Mouse (Mus musculus) erythroid progenitor cell, adult 5-6 weeks (primary cell): ENCODE measurements around the gene Olfr1143. TPM values are rescaled to one million over a fixed set of nuclear protein-coding genes. Genes with fewer than 3 reads are reported as not detected.

ENCODE experiments used
- ATAC-seq: replicated peaks from 2 replicates; pipeline ENCODE4 v1.8.0; 2016; ENCODE audit warnings: moderate number of reproducible peaks, mild to moderate bottlenecking, moderate TSS enrichment, inconsistent platforms; ENCODE audit not compliant: poor library complexity, low FRiP score, severe bottlenecking
- total RNA-seq, 2 experiments: library from RNA; stranded (forward) in 1 of 2; stranded (reverse) in 1 of 2; fragments of 150-400 nt in 1 of 2; fragments of 186-747, 209-891 nt in 1 of 2; gene quantifications; 2 replicates each; pipeline versions ENCODE4 v1.2.3 to v1.2.4; 2015 to 2017; ENCODE audit warnings: low replicate concordance in 2 of 2

The Olfr1143 gene
- not detected in 2 replicates for total RNA-seq (2015; ENCODE audit: low replicate concordance)
- total RNA-seq (2017; ENCODE audit: low replicate concordance): not detected in 2 replicates

DNA sequence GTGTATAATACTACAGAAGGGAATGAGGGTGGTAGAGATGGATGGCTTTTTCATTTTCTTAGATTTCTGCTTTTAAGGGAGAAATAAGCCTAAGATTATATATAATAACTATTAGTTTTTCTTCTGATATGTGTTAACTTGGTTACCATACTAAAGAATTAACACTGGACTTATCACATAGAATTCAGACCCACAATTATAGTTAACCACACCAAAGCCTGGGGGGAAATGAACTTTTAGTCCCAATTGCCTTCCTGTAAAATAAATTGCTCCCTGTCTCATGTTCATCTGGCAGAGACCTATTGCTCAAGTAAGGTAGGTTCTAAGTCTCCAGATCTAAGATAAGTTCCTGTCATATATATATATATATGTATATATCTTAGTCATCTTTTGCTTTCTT is at the start of gene Olfr1143:
Gene Olfr1143, plus strand, starts transcription at position 301 of the 400 bp plus-strand sequence.
- ATAC-seq: no peak

DNA sequence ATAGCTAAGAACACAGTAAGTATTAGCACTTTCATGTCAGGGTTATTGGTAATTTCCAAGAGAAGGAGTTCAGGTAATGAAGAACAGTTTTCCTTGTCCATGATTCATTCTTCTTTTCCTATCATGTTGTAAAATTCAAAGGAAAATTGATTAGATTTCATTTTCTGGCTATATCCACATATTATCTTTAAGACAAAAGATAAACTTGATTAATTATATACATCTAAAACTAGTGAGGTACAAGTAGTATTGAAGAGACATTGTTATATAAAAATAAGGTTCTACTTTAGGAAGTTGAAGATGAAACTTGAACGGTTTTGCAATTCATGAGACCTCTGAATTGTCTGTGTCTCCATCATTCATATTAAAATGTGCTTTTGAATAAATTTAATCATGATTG is 46.5 kb upstream of the Olfr1143 start, which contains the start of gene Olfr1141:
Gene Olfr1141, minus strand, starts transcription at position 101 of the 400 bp plus-strand sequence.
- ATAC-seq: no peak

DNA sequence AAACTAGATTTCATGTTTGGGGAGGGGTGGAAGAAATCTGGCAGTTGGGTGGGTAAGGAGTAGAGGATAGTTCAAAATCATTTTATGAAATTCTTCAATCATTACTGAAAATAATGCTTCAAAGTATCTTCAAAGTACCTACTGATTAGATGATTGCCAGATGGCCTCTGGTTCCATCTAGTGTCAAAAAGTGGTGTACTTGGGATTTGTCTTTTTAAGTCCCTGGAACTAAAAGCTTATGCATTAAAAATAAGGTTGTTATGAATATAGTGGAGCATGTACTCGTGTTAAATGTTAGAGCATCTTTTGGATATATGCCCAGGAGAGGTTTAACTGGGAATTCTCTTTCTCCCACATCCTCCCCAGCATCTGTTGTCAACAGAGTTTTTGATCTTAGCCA is 24.2 kb upstream of the Olfr1143 start:
- ATAC-seq: no peak

DNA sequence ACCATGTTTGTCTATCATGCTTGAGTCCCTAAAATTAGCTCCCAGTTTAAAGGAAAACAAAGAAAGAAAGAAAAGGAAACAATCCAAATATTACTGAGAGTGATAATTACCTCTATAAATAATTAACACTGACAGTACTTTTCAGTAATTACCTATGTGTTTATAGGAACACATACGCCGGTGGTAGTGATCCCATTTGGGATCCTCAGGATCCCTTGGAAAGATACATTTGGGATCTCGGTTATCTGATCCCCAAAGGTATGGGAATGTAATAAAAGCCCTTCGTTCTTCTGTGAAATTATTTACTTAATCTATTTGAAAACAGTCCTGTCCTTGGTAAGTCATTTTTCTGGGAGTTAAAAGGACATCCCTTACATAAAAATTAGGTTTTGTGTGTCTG is 21.2 kb upstream of the Olfr1143 start, which contains the start of gene Olfr152:
Gene Olfr152, plus strand, starts transcription at position 301 of the 400 bp plus-strand sequence.
- no peak for ATAC-seq

DNA sequence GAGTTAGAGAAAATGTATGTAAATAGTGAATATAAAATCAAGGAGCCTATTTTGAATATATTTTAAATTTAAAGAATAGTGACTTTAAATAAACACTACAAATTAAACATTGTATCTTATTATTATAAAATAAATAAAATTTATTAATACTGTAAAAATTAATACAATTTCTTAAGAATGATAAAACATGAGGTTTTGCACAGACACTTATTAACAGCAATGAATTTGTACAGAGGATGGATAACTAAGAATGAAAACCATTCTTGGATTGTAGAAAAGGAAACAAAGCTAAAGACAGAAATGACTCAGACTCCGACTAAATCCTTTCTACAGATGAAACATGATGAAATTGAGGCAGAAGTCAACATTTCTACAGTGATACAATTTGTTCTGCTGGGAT is 9.1 kb downstream of the Olfr1143 start, which contains the start of gene Olfr1145:
Gene Olfr1145, plus strand, starts transcription at position 301 of the 400 bp plus-strand sequence.
- no peak for ATAC-seq

DNA sequence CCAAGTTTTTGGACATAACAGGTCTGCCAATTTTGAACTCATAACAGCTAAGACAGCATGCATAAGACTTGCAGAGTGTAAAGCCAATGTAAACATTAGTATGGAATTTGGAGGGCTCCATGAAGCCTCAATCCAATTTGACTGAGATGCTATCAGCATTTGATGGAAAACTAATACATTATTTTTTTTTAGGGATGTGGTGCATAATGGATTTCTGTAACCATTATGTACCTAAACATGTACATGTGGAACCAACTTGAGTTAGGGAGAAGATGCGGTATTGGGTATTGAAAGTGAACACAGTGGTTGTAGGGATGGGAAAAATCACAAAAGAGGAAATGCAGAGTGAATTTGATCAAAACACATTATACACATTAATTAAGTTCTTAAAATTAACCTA is 29.8 kb downstream of the Olfr1143 start, which contains the start of gene Olfr1148:
Gene Olfr1148, plus strand, starts transcription at position 301 of the 400 bp plus-strand sequence.
- no peak for ATAC-seq

DNA sequence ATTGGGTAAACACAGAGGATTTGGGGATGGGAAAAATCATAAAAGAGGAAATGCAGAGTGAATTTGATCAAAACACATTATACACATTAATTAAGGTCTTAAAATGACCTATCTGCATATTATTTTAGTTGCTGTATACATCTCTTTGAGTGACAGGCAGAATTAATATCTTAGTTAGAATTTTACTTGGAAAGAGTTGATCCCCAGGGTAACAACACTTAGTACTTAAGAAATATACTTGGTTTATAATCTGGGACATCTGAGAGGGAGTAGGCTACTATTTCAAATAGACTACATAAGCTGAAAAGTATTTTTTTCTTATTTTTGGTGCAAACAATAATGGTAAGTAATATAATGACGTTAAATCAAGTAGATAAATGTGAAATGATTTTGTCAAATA is 43.3 kb downstream of the Olfr1143 start, which contains the start of gene Olfr1150-ps1:
Gene Olfr1150-ps1, plus strand, starts transcription at position 301 of the 400 bp plus-strand sequence.
- ATAC-seq: no peak

Other genes starting within 250 kb of the Olfr1143 start
- not detected in 2 replicates for gene Olfr1129, start 226.7 kb upstream of the Olfr1143 start, total RNA-seq (2015; ENCODE audit: low replicate concordance)
- gene Olfr1129, start 226.7 kb upstream of the Olfr1143 start, total RNA-seq (2017; ENCODE audit: low replicate concordance): not detected in 2 replicates
- not detected in 2 replicates for gene Olfr1130, start 194.4 kb upstream of the Olfr1143 start, total RNA-seq (2015; ENCODE audit: low replicate concordance)
- gene Olfr1130, start 194.4 kb upstream of the Olfr1143 start, total RNA-seq (2017; ENCODE audit: low replicate concordance): not detected in 2 replicates
- not detected in 2 replicates for gene Olfr1131, start 173.5 kb upstream of the Olfr1143 start, total RNA-seq (2015; ENCODE audit: low replicate concordance)
- gene Olfr1131, start 173.5 kb upstream of the Olfr1143 start, total RNA-seq (2017; ENCODE audit: low replicate concordance): not detected in 2 replicates
- gene Olfr1132, start 163.1 kb upstream of the Olfr1143 start, total RNA-seq (2015; ENCODE audit: low replicate concordance): not detected in 2 replicates
- not detected in 2 replicates for gene Olfr1132, start 163.1 kb upstream of the Olfr1143 start, total RNA-seq (2017; ENCODE audit: low replicate concordance)
- not detected in 2 replicates for gene Olfr1133, start 153.2 kb upstream of the Olfr1143 start, total RNA-seq (2015; ENCODE audit: low replicate concordance)
- not detected in 2 replicates for gene Olfr1133, start 153.2 kb upstream of the Olfr1143 start, total RNA-seq (2017; ENCODE audit: low replicate concordance)
- gene Olfr1134, start 142.1 kb upstream of the Olfr1143 start, total RNA-seq (2015; ENCODE audit: low replicate concordance): not detected in 2 replicates
- not detected in 2 replicates for gene Olfr1134, start 142.1 kb upstream of the Olfr1143 start, total RNA-seq (2017; ENCODE audit: low replicate concordance)
- gene Olfr1135, start 126.9 kb upstream of the Olfr1143 start, total RNA-seq (2015; ENCODE audit: low replicate concordance): not detected in 2 replicates
- not detected in 2 replicates for gene Olfr1135, start 126.9 kb upstream of the Olfr1143 start, total RNA-seq (2017; ENCODE audit: low replicate concordance)
- not detected in 2 replicates for gene Olfr1136, start 106.6 kb upstream of the Olfr1143 start, total RNA-seq (2015; ENCODE audit: low replicate concordance)
- gene Olfr1136, start 106.6 kb upstream of the Olfr1143 start, total RNA-seq (2017; ENCODE audit: low replicate concordance): not detected in 2 replicates
- not detected in 2 replicates for gene Olfr1137, start 87.4 kb upstream of the Olfr1143 start, total RNA-seq (2015; ENCODE audit: low replicate concordance)
- not detected in 2 replicates for gene Olfr1137, start 87.4 kb upstream of the Olfr1143 start, total RNA-seq (2017; ENCODE audit: low replicate concordance)
- gene Olfr1138, start 60.6 kb upstream of the Olfr1143 start, total RNA-seq (2015; ENCODE audit: low replicate concordance): not detected in 2 replicates
- not detected in 2 replicates for gene Olfr1138, start 60.6 kb upstream of the Olfr1143 start, total RNA-seq (2017; ENCODE audit: low replicate concordance)
- not detected in 2 replicates for gene Olfr1140, start 56.8 kb upstream of the Olfr1143 start, total RNA-seq (2015; ENCODE audit: low replicate concordance)
- gene Olfr1140, start 56.8 kb upstream of the Olfr1143 start, total RNA-seq (2017; ENCODE audit: low replicate concordance): not detected in 2 replicates
- not detected in 2 replicates for gene Olfr1141, start 46.6 kb upstream of the Olfr1143 start, total RNA-seq (2015; ENCODE audit: low replicate concordance)
- not detected in 2 replicates for gene Olfr1141, start 46.6 kb upstream of the Olfr1143 start, total RNA-seq (2017; ENCODE audit: low replicate concordance)
- gene Olfr152, start 21.1 kb upstream of the Olfr1143 start, total RNA-seq (2015; ENCODE audit: low replicate concordance): not detected in 2 replicates
- gene Olfr152, start 21.1 kb upstream of the Olfr1143 start, total RNA-seq (2017; ENCODE audit: low replicate concordance): not detected in 2 replicates
- gene Olfr1145, start 9.2 kb downstream of the Olfr1143 start, total RNA-seq (2015; ENCODE audit: low replicate concordance): not detected in 2 replicates
- not detected in 2 replicates for gene Olfr1145, start 9.2 kb downstream of the Olfr1143 start, total RNA-seq (2017; ENCODE audit: low replicate concordance)
- gene Olfr1148, start 29.9 kb downstream of the Olfr1143 start, total RNA-seq (2015; ENCODE audit: low replicate concordance): not detected in 2 replicates
- gene Olfr1148, start 29.9 kb downstream of the Olfr1143 start, total RNA-seq (2017; ENCODE audit: low replicate concordance): not detected in 2 replicates
- not detected in 2 replicates for gene Olfr1150-ps1, start 43.4 kb downstream of the Olfr1143 start, total RNA-seq (2015; ENCODE audit: low replicate concordance)
- not detected in 2 replicates for gene Olfr1150-ps1, start 43.4 kb downstream of the Olfr1143 start, total RNA-seq (2017; ENCODE audit: low replicate concordance)
- gene Olfr1151, start 55.3 kb downstream of the Olfr1143 start, total RNA-seq (2015; ENCODE audit: low replicate concordance): not detected in 2 replicates
- not detected in 2 replicates for gene Olfr1151, start 55.3 kb downstream of the Olfr1143 start, total RNA-seq (2017; ENCODE audit: low replicate concordance)
- gene Olfr1152, start 65.9 kb downstream of the Olfr1143 start, total RNA-seq (2015; ENCODE audit: low replicate concordance): not detected in 2 replicates
- gene Olfr1152, start 65.9 kb downstream of the Olfr1143 start, total RNA-seq (2017; ENCODE audit: low replicate concordance): not detected in 2 replicates
- gene Olfr1153, start 94.4 kb downstream of the Olfr1143 start, total RNA-seq (2015; ENCODE audit: low replicate concordance): not detected in 2 replicates
- gene Olfr1153, start 94.4 kb downstream of the Olfr1143 start, total RNA-seq (2017; ENCODE audit: low replicate concordance): not detected in 2 replicates
- not detected in 2 replicates for gene Olfr1154, start 104.6 kb downstream of the Olfr1143 start, total RNA-seq (2015; ENCODE audit: low replicate concordance)
- not detected in 2 replicates for gene Olfr1154, start 104.6 kb downstream of the Olfr1143 start, total RNA-seq (2017; ENCODE audit: low replicate concordance)
- not detected in 2 replicates for gene Olfr1155, start 144.5 kb downstream of the Olfr1143 start, total RNA-seq (2015; ENCODE audit: low replicate concordance)
- gene Olfr1155, start 144.5 kb downstream of the Olfr1143 start, total RNA-seq (2017; ENCODE audit: low replicate concordance): not detected in 2 replicates
- not detected in 2 replicates for gene Olfr1156, start 152.5 kb downstream of the Olfr1143 start, total RNA-seq (2015; ENCODE audit: low replicate concordance)
- not detected in 2 replicates for gene Olfr1156, start 152.5 kb downstream of the Olfr1143 start, total RNA-seq (2017; ENCODE audit: low replicate concordance)
- gene Olfr1157, start 167.7 kb downstream of the Olfr1143 start, total RNA-seq (2015; ENCODE audit: low replicate concordance): not detected in 2 replicates
- gene Olfr1157, start 167.7 kb downstream of the Olfr1143 start, total RNA-seq (2017; ENCODE audit: low replicate concordance): not detected in 2 replicates
- gene Olfr74, start 174.1 kb downstream of the Olfr1143 start, total RNA-seq (2015; ENCODE audit: low replicate concordance): not detected in 2 replicates
- gene Olfr74, start 174.1 kb downstream of the Olfr1143 start, total RNA-seq (2017; ENCODE audit: low replicate concordance): not detected in 2 replicates
- gene Olfr1158, start 189.5 kb downstream of the Olfr1143 start, total RNA-seq (2015; ENCODE audit: low replicate concordance): not detected in 2 replicates
- gene Olfr1158, start 189.5 kb downstream of the Olfr1143 start, total RNA-seq (2017; ENCODE audit: low replicate concordance): not detected in 2 replicates
- gene Olfr1160, start 207.7 kb downstream of the Olfr1143 start, total RNA-seq (2015; ENCODE audit: low replicate concordance): not detected in 2 replicates
- gene Olfr1160, start 207.7 kb downstream of the Olfr1143 start, total RNA-seq (2017; ENCODE audit: low replicate concordance): not detected in 2 replicates
- gene Olfr1161, start 222.2 kb downstream of the Olfr1143 start, total RNA-seq (2015; ENCODE audit: low replicate concordance): not detected in 2 replicates
- gene Olfr1161, start 222.2 kb downstream of the Olfr1143 start, total RNA-seq (2017; ENCODE audit: low replicate concordance): not detected in 2 replicates
- gene Olfr73, start 237.1 kb downstream of the Olfr1143 start, total RNA-seq (2015; ENCODE audit: low replicate concordance): not detected in 2 replicates
- gene Olfr73, start 237.1 kb downstream of the Olfr1143 start, total RNA-seq (2017; ENCODE audit: low replicate concordance): not detected in 2 replicates